Mouse (Mus musculus) 3134 (cell line): ENCODE measurements around the gene Sdc4.

Experiments
- DNase-seq: peaks from one replicate; pipeline ENCODE4 v3.0.0-alpha.2; 2011; ENCODE audit warnings: low spot score; ENCODE audit not compliant: insufficient read length; ENCODE audit errors: extremely low read depth

The Sdc4 gene

GRCm38 (mm10) chr2:164433278-164433895, 10.3 kb downstream of the Sdc4 start:
- DNase-seq: no peak

- DNase-seq: peak; percentile 97
These were observed 11.0 kb downstream of the Sdc4 start for GRCm38 (mm10) chr2:164432541-164433191.

- DNase-seq: peak; percentile 72
These were observed 11.8 kb downstream of the Sdc4 start for GRCm38 (mm10) chr2:164431676-164432465.

GRCm38 (mm10) chr2:164430697-164431096, 13.0 kb downstream of the Sdc4 start:
- DNase-seq: no peak

GRCm38 (mm10) chr2:164429881-164430615, 13.6 kb downstream of the Sdc4 start:
- no peak for DNase-seq

GRCm38 (mm10) chr2:164428451-164428850, 15.2 kb downstream of the Sdc4 start:
- DNase-seq: no peak

- no peak for DNase-seq
These were observed 16.7 kb downstream of the Sdc4 start for GRCm38 (mm10) chr2:164426952-164427351.

- no peak for DNase-seq
These were observed 17.6 kb downstream of the Sdc4 start for GRCm38 (mm10) chr2:164426121-164426520.

GRCm38 (mm10) chr2:164425401-164425800, 18.3 kb downstream of the Sdc4 start:
- DNase-seq: no peak

GRCm38 (mm10) chr2:164424406-164424805, 19.3 kb downstream of the Sdc4 start:
- no peak for DNase-seq

GRCm38 (mm10) chr2:164423464-164423863, 20.2 kb downstream of the Sdc4 start:
- peak; percentile 52 for DNase-seq

GRCm38 (mm10) chr2:164422675-164423393, 20.9 kb downstream of the Sdc4 start:
- DNase-seq: no peak

GRCm38 (mm10) chr2:164421979-164422378, 21.7 kb downstream of the Sdc4 start:
- DNase-seq: no peak

GRCm38 (mm10) chr2:164421306-164421705, 22.4 kb downstream of the Sdc4 start:
- DNase-seq: no peak

- DNase-seq: no peak
These were observed 24.2 kb downstream of the Sdc4 start for GRCm38 (mm10) chr2:164419489-164419888.

GRCm38 (mm10) chr2:164418308-164418875, 25.3 kb downstream of the Sdc4 start:
- DNase-seq: no peak

- DNase-seq: no peak
These were observed 26.5 kb downstream of the Sdc4 start for GRCm38 (mm10) chr2:164417198-164417597.

GRCm38 (mm10) chr2:164414581-164414980, 29.1 kb downstream of the Sdc4 start:
- DNase-seq: no peak

GRCm38 (mm10) chr2:164414167-164414566, 29.5 kb downstream of the Sdc4 start:
- no peak for DNase-seq

GRCm38 (mm10) chr2:164407708-164408107, 36.0 kb downstream of the Sdc4 start:
- peak; percentile 74 for DNase-seq
